Mouse (Mus musculus): ENCODE measurements around the gene Samd5.

DNA sequence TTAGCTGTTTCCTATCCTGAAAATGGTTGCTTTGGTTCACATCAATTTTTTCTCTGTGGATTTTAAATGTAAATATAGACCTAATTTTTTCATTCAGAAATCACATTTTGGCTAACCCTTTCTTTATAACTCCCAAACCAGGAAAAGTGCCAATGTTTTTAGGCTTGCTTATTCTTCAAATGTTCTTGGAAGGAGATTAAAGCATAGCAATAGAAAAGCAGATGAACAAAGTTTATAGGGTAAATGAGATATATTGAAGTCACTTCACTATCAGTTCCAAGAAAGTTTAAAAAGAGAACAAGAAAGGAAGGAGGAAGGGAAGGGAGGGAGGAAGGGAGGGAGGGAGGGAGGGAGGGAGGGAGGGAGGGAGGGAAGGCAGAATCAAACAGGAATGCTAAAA, 60.0 kb downstream of the Samd5 start:
- TF ChIP-seq CTCF (IDR thresholded peaks at IDR 0.05; ENCODE audit: borderline replicate concordance, insufficient read depth, low read depth, low read length) (no peak), POLR2A (IDR thresholded peaks at IDR 0.05; ENCODE audit: borderline replicate concordance, insufficient read depth, low read length) (no peak)
